Mouse (Mus musculus) kidney, embryonic 16.5 days (tissue): ENCODE measurements around the gene Gng8. TPM values are rescaled to one million over a fixed set of nuclear protein-coding genes. Genes with fewer than 3 reads are reported as not detected.

Experiments used
- ATAC-seq: fragments of 200-750 bp; cut with Nextera tagmentation; 2 replicates; pipeline ENCODE4 v1.8.0; 2017; ENCODE audit warnings: moderate TSS enrichment; ENCODE audit not compliant: low FRiP score, low TSS enrichment
- H3K27ac ChIP-seq: fragments of 300-500 bp; sonication (generic); 2 replicates; pipeline ENCODE4 v1.5.1; 2014; ENCODE audit warnings: low read length
- H3K27me3 ChIP-seq: fragments of 300-500 bp; sonication (generic); 2 replicates; pipeline ENCODE4 v1.6.1; 2014; ENCODE audit warnings: low read length, control low read depth, mixed read lengths; ENCODE audit not compliant: insufficient read depth
- H3K36me3 ChIP-seq: fragments of 300-500 bp; sonication (generic); 2 replicates; pipeline ENCODE4 v1.6.1; 2014; ENCODE audit warnings: low read length, control low read depth, mixed read lengths; ENCODE audit not compliant: insufficient read depth
- H3K4me1 ChIP-seq: fragments of 300-500 bp; sonication (generic); 2 replicates; pipeline ENCODE4 v1.6.1; 2014; ENCODE audit warnings: low read length, control low read depth, mixed read lengths; ENCODE audit not compliant: insufficient read depth
- H3K4me2 ChIP-seq: fragments of 300-500 bp; sonication (generic); replicated peaks from 2 replicates; pipeline ENCODE4 v1.6.1; 2014; ENCODE audit warnings: low read depth, low read length
- H3K4me3 ChIP-seq: fragments of 300-500 bp; sonication (generic); 2 replicates; pipeline ENCODE4 v1.5.1; 2014; ENCODE audit warnings: mild to moderate bottlenecking, low read length
- H3K9ac ChIP-seq: fragments of 300-500 bp; sonication (generic); replicated peaks from 2 replicates; pipeline ENCODE4 v1.6.1; 2014; ENCODE audit warnings: low read length
- H3K9me3 ChIP-seq: fragments of 300-500 bp; sonication (generic); 2 replicates; pipeline ENCODE4 v1.6.1; 2016; ENCODE audit warnings: low read length, control low read depth
- WGBS: fragments of 180-500 bp; shearing (Covaris S2); extraction: QIAGEN DNeasy Blood & Tissue Kit; methylation state at CpG from one replicate; pipeline ENCODE4 v1.1.7; 2014; 5-methylcytosine and 5-hydroxymethylcytosine counted together
- polyA plus RNA-seq: library from polyadenylated mRNA; unstranded; fragments of >200 nt; fragmentation: Nextera tagmentation; extraction: Ambion mirVana; gene quantifications from 2 replicates; pipeline ENCODE4 v1.2.1, GENCODE M21; 2015

The Gng8 gene
- polyA plus RNA-seq, 1 experiment from 2014 or later, result 7.7 TPM

DNA sequence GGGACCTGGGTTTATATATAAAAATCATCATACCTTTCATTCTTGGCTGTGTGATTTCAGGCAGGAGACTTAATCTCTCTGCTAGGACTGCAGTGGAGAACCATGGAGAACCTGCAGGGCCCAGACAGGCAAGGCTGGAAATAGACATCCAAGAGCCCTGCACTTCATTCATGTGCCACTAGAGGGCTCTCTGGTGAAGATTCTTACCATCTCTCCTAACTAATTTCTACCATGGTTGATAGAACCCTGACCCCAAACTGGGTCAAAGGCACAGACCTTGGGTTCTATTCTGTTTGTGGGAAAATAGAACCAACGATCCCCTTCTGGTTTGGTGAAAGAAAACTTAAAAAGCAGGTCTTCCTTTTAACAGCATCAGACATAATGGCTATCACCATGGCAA lies 39.3 kb downstream of the Gng8 start:
- no peak overlapping the region for H3K9ac ChIP-seq
- H3K4me3 ChIP-seq, result no peak overlapping the region
- H3K27ac ChIP-seq, result no peak overlapping the region
- H3K36me3 ChIP-seq, result no peaks in the 10 kb centered on the region
- H3K4me2 ChIP-seq, result no peak overlapping the region
- 14% methylated on average over 1 of the region's 1 CpGs for WGBS
- no peaks in the 10 kb centered on the region for H3K9me3 ChIP-seq
- no peak for ATAC-seq
- H3K4me1 ChIP-seq, result no peaks in the 10 kb centered on the region
- no peaks in the 10 kb centered on the region for H3K27me3 ChIP-seq

DNA sequence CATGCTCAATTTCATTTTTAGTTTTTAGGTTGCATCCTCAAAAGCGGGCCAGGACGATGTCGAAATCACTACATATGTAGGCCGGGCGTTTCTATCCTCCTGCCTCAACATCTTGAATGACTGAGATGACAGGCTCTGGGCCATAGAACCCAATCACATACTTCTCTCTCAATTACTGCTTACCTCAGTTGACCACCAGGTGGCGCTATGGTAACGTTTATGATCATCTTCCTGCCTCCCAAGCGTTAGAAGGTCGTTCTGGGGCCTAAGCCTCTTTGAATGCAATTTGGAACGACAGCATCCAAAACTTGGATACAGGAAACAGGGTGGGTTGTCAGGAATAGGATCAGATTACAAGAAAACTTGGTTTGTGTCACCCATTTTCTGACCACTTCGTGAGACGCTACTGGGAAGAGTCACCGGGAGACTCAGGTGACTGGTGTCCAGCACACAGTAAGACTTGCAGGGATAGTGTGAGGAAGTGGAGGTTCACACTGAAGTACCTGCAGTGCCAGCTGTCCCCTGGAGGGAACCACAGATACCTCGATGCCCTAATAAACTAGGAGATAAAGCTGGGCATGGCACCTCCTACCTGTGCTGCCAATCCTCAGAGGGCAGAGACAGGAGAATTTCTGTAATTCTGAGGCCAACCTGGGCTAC lies 40.5 kb downstream of the Gng8 start:
- no peak overlapping the region for H3K27ac ChIP-seq
- peak; percentile 46; the same call in 1 of the 2 replicates for ATAC-seq
- WGBS, result 18% methylated on average over 14 of the region's 14 CpGs

DNA sequence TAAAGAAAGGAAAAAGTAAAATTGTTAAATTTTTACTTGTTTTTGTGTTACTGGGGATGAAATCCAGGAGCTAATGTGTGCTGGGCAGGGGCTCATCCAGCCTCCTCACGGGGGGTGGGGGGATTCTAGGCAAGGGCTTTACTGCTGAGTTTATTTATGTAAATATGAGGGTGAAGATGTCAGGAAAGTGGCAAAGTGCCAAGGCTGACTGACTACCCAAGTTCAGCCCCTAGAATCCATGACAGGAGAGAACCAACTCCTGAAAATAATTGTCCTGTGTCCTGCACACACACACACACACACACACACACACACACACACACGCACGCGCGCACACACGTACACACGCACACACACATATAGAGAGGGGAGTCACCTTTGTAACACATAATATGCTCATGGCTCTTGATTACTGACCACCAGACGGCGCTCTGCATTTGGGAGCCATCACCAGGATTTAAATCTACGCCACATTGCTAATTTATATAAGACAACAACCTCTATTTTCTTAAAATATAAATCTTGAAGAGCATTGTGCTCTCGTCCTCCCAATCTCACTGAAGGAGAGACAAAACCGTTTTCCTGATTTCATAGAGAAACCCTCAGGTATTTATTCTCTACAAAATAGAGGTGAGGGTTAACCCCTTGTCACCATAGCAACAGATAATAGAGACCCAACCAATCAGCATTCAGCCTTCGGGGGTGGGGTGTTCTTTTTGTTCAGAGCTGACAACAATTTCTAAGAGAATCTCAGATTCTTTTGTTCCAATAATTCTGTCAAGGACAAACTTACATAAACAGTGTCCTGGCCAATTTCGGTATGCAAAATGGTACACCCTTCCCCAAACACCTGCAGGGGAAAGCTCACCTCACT lies 41.4 kb downstream of the Gng8 start:
- Histone ChIP-seq H3K4me1 (no peaks in the 10 kb centered on the region), H3K9me3 (no peaks in the 10 kb centered on the region), H3K9ac (no peak overlapping the region), H3K27me3 (no peaks in the 10 kb centered on the region), H3K4me2 (no peak overlapping the region), H3K27ac (no peak overlapping the region), H3K4me3 (no peak overlapping the region), H3K36me3 (no peaks in the 10 kb centered on the region)
- ATAC-seq, result peak; percentile 42; the same call in 1 of the 2 replicates
- WGBS, result 42% methylated on average over 14 of the region's 14 CpGs

More for the DNA sequence above, 40.5 kb downstream of the Gng8 start:
- Histone ChIP-seq H3K4me1 (no peaks in the 10 kb centered on the region), H3K9me3 (no peaks in the 10 kb centered on the region), H3K4me2 (no peak overlapping the region), H3K4me3 (no peak overlapping the region), H3K9ac (no peak overlapping the region), H3K36me3 (no peaks in the 10 kb centered on the region), H3K27me3 (no peaks in the 10 kb centered on the region)

DNA sequence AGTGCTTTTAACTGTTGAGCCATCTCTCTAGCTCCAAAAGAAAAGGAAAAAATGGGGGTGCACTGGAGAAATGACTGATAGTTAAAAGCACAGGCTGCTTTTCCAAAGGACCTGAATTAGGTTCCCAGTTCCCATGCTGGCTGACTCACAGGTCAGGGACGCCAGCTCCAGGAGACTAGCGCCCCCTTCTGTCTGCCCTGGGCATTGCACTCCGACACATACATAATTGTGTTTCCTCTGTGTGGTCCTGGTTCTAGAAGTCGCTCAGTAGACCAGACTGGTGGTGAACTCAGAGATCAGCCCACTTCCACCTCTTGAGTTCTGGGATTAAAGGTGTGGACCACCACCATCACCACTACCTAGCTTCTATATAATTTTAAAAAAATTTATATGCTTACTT lies 45.7 kb downstream of the Gng8 start:
- 0 out of 2 replicates have a peak, but pooled peaks cover 6% of the 10 kb centered on the region for H3K4me1 ChIP-seq
- no peak overlapping the region for H3K27ac ChIP-seq
- H3K9ac ChIP-seq, result no peak overlapping the region
- H3K27me3 ChIP-seq, result no peaks in the 10 kb centered on the region
- no peak overlapping the region for H3K4me2 ChIP-seq
- H3K9me3 ChIP-seq, result no peaks in the 10 kb centered on the region
- no peaks in the 10 kb centered on the region for H3K36me3 ChIP-seq
- ATAC-seq, result no peak
- no peak overlapping the region for H3K4me3 ChIP-seq
- WGBS, result 50% methylated on average over 4 of the region's 4 CpGs

DNA sequence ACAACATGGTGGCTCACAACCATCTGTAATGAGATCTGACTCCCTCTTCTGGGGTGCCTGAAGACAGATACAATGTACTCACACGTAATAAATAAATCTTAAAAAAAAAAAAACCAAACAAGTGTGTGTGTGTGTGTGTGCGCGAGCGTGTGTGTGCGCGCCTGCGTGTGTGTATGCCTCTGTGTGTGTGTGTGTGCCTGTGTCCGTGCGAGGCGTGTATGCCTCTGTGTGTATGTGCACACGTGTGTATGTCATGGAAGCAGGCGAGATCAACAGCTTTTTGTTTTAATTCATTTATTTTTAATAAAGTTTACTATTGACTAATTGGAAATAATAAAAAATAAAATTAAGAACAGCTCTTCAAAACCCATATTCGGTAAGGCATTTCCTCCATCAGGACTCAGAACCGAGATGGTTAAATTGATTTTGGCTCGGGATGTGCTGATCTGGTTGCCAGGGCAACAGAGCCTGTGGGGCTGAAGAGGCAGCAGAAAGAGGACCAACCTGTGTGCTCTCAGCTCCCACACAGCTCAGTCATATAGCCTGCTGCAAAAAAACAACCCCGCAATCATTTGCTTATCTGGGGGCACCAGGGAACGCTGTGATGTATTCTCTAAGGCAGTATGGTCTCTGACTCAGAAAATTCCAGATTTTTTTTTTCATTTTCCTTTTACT lies 46.7 kb downstream of the Gng8 start:
- H3K9me3 ChIP-seq, result no peaks in the 10 kb centered on the region
- H3K27me3 ChIP-seq, result no peaks in the 10 kb centered on the region
- no peak overlapping the region for H3K9ac ChIP-seq
- 70% methylated on average over 17 of the region's 17 CpGs for WGBS
- no peaks in the 10 kb centered on the region for H3K36me3 ChIP-seq
- H3K4me1 ChIP-seq, result 0 out of 2 replicates have a peak, but pooled peaks cover 6% of the 10 kb centered on the region
- no peak for ATAC-seq
- H3K27ac ChIP-seq, result no peak overlapping the region
- H3K4me2 ChIP-seq, result no peak overlapping the region
- H3K4me3 ChIP-seq, result no peak overlapping the region

DNA sequence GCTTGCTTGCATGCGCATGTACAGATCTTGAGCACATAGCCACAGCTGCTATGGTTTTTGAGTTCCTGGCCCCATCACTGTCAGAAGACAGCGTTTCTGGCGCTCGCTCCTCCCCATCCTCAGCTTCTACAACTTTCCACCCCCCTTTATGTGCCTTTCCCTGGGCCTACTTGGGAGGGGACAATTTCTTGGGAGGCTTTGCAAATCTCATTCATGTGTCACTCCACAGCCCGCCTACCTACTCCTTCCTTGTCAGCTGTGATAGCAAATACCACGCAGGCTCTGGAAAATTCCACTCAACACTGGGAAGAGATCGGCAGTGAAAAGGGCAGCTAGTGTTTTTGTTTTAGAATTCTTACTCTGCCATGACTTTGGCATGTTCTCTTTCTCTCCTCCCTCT lies 48.7 kb downstream of the Gng8 start:
- Histone ChIP-seq H3K4me3 (no peak overlapping the region), H3K27ac (peak overlapping the region; percentile 50), H3K27me3 (peaks cover 5% of the 10 kb centered on the region), H3K36me3 (no peaks in the 10 kb centered on the region), H3K9ac (no peak overlapping the region), H3K9me3 (no peaks in the 10 kb centered on the region), H3K4me1 (peaks cover 18% of the 10 kb centered on the region), H3K4me2 (no peak overlapping the region)
- no peak for ATAC-seq
- whole genome bisulfite sequencing, result 39% methylated on average over 7 of the region's 7 CpGs

DNA sequence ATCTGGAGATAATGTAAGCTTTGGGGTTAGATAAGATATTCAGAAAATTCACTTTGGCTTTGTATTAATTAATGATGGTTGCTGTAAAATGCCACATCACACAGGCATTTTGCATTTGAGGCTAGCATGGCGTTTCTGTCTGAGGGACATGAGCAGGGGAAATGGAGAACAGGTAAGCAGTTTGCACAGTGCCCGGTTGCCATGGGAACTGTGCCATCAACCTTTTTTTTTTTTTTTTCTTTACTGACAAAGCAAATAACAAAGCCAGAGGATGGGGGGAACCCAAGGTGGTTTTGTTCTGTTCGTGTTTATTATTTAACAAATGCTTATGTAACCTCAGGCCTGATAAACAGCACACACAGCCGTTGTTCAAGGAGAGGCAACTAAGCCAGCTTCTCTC lies 51.3 kb downstream of the Gng8 start:
- Histone ChIP-seq H3K4me1 (peaks cover 42% of the 10 kb centered on the region), H3K4me2 (no peak overlapping the region), H3K9ac (no peak overlapping the region), H3K4me3 (no peak overlapping the region), H3K9me3 (no peaks in the 10 kb centered on the region), H3K27me3 (peaks cover 30% of the 10 kb centered on the region), H3K36me3 (no peaks in the 10 kb centered on the region), H3K27ac (no peak overlapping the region)
- WGBS, result 61% methylated on average over 4 of the region's 4 CpGs
- ATAC-seq, result no peak

DNA sequence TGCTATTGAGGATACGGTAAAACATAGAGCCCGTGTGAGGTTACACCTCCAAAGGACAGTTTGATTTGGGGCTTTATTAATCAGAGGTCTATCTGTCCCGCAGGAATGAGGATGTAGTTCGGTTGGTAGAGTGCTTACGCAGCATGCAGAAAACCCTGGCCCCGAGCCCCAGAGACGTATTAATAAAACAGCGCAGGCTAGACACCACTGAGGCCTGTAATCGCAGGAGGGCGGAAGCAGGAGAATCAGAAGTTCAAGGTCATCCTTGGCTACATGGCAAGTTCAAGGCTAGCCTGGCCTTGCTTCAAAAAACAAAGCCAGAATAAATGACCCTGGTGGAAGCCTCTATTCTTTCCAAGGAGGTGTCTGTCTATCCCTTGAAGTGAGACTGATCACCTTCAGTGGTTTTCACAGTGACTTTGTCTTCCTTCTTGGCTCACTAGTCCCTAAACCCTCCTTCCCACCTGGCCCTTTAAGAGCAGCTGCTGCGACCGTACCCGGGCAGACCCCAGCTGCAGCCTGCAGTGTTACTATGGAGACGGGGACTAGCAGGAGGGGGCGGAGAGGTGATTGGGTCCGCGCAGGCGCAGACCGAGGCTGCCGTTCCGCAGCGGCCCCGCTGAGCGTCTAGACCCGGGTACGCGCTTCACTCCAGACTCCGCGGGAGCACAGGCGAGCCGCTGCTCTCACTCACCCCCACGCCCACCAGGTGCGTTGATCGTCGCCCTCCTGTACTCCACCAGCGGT lies 52.6 kb downstream of the Gng8 start, which contains the start of gene Pnmal2:
Pnmal2 (plus strand) TSS at position 622 of the 747 bp plus-strand sequence.
- Histone ChIP-seq H3K4me2 (peak within 1 kb of the TSS; percentile 88), H3K9ac (peak within 1 kb of the TSS; percentile 81), H3K4me1 (peaks cover 47% of the 10 kb centered on the region), H3K27ac (no peak within 1 kb of the TSS), H3K27me3 (peaks cover 44% of the 10 kb centered on the region), H3K36me3 (no peaks in the 10 kb centered on the region), H3K4me3 (peak within 1 kb of the TSS; percentile 71), H3K9me3 (no peaks in the 10 kb centered on the region)
- 13% methylated on average over 36 of the region's 36 CpGs for WGBS
- ATAC-seq, result peak; percentile 84

DNA sequence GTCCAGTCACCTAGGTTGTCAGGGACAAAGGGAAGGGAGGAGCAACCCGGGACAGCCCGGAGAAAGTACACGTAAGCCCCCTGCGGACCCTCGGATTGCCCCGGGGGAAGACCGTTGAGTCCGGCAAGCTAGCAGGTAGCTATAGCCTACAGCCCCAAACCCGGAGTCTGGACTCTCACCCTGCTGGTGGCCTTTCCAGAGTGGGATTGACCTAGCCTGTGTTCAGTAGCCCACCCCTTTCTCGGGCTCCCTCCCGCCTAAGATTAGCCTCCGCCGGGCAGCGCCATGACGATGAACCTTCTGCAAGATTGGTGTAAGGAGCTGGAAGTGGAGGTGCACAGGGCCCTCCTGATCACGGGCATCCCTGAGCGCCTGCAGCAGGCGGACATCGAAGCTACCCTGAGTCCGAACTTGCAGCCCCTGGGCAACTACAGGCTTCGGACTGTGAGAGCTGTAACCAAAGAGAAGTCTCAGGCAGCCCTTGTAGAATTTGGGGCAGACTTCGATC lies 53.3 kb downstream of the Gng8 start:
- Histone ChIP-seq H3K36me3 (no peaks in the 10 kb centered on the region), H3K27me3 (peaks cover 50% of the 10 kb centered on the region), H3K4me1 (peaks cover 52% of the 10 kb centered on the region), H3K4me2 (peak overlapping the region; percentile 88), H3K9ac (peak overlapping the region; percentile 81), H3K9me3 (no peaks in the 10 kb centered on the region), H3K4me3 (peak overlapping the region; percentile 71), H3K27ac (no peak overlapping the region)
- WGBS, result 2% methylated on average over 22 of the region's 22 CpGs
- ATAC-seq, result peak; percentile 46
